Mouse (Mus musculus): ENCODE measurements at regions not wholly inside any gene's neighbourhood (a gene's known extent, or its start where the extent isn't known, plus 50 kb on each side); places are given as distances from the start of the nearest gene placed in this dataset.

DNA sequence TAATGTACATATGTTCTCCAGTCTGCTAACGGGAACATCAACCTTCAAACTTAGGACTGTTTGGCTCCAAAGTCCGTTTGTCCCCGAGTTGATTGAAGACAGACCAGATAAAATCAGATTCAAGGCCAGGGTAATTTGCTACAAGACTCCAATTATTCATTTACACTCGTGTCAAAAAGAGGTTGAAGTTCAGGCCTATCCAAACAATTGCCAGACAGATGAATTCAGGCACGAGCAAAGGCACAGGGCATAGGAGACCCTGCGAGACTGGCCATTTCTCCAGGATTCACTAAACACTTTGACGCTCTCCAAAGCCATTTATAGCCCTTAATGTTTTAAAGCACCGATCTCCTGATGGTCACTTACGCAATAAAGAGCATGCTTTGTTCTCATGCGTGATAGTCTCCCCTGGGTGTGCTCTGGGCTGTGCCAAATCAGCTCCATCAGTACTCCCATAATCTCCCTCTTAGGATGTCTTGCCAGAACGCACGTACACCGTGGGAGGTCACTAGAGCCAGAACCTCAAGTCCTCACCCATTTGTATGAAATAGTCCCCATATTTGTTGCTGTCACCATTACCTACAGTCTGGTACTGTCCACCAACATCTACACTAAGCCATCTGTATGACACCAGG lies 231.3 kb upstream of the Ccdc122 start:
- intact Hi-C loops (cut with DNase I; ENCODE audit: low total_unique reads), result no loop called here
- no peak for DNase-seq

- DNase-seq, result no peak
- intact Hi-C loops (cut with DNase I; ENCODE audit: low total_unique reads), result no loop called here
Observed at GRCm38 (mm10) chr14:76804447-76805150, 232.0 kb upstream of the Ccdc122 start.

- DNase-seq, result no peak
- intact Hi-C loops (cut with DNase I; ENCODE audit: low total_unique reads), result no loop called here
Observed at GRCm38 (mm10) chr14:76800181-76800580, 236.4 kb upstream of the Ccdc122 start.

DNA sequence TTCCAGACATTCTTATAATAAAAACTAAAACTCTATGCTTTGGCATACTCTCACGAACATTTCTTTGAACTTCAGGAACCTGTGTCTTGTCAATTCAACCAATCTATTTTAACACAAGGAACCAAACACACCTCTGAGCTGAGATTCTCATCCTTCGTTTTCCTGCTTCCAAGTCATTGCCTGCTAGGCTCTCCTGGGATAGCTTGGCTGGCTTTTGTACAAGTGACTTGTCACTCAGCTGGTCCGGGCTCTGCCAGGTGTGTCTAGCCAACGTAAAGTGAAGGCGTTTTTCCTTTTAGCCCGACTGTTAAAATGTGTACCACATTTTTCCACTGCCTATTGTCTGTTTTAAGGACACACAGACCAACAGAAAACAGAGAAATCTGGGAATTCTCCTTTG lies 236.8 kb upstream of the Ccdc122 start:
- intact Hi-C loops (cut with DNase I; ENCODE audit: low total_unique reads), result no loop called here
- no peak for DNase-seq

DNA sequence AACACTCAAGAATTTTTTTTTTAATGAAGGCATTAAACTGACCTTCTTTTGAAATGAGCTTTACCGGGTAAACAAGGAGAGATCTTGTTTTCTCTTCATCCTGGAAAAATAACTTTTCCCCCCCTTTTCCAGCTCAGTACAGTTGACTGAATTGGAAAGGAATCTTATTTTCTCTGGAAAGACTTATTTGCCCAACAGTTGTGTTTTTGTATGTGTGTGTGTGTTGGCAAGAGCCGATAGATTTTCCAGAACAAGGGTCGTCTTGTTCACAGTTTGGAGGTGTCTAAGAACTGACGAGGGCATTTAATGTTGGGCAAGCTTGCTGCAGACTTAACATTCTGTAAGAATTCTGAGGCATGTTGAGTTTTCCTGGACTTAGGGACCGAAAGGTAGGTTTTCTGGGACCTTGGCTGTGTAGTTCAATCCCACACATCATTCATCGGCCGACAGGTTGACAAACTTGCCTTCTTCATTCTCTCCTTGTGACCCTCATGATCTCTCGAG lies 237.6 kb upstream of the Ccdc122 start:
- DNase-seq, result no peak
- intact Hi-C loops (cut with DNase I; ENCODE audit: low total_unique reads), result no loop called here

DNA sequence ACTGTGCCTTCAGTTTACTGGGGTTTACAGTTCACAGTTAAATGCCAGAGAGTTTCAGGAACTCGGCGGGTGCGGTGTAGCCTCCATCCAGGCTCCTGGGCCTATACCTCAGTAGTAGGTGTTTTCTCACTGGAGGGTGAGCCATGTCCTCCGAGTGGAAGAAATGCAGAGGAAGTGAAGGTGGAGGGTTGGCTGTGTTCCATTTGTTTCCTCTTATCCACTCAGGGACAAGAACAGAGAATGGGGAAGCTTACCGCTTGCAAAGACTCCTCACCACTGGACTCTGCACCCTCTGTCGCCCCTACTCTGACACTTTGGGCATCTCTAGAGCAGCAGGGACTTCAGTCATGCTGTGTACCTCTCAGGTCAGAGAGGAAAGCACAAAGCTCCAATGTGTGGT lies 238.1 kb upstream of the Ccdc122 start:
- intact Hi-C loops (cut with DNase I; ENCODE audit: low total_unique reads), result no loop called here
- DNase-seq, result no peak

DNA sequence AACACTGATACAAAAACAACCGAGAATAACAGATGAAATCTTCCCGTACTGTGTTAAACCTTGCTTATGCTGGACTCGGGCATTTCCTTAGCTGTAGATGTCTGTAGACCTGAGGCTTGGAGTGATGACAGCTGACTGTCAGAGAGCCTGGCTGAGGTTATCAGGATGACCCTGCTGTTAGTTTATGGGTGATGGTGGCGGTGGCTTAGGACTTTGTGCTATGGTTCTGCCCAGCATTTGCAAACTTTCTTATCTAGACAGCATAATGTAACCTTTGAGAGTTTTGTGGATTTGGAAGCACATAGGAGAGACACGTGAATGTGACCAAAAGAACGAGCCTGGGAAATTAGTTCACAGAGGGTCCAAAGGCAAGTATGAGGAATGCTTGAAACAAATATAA lies 239.1 kb upstream of the Ccdc122 start:
- no peak for DNase-seq
- intact Hi-C loops (cut with DNase I; ENCODE audit: low total_unique reads), result no loop called here

DNA sequence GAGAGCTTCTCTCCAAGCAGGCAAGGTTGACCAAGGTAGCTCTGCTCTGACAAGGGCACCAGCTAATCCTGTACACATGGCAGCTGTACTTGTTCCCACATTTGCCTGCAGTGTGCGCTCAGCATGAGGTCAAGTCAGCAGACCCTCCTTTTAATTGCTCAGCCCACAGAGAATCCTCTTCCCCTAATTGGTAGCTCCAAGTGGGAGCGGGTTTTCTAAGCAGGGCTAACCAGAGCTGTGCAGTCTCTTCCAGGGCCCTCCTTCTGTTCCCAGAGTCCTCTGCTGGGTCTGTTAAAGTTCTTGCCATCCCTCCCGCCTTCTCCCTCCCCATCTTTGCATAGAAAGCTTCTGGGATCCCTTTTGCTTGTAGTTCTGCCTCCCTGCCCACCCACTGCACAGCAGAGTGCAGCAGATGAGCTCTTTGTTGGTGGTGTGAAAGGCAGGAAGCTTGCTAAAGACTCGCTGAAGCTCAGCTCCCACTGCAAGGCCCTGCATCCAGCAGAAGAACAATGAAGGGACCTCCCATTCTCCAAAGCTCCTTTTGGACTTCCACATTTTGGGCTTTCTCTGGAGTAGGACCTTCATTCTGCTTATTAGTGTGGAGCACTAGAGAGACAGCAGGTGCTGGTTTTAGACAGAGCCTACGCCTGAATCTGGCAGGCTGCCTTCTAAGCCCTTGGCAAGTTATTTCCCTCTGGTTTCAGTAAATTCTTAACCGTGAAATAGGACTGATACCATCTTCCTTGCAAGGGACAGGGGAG lies 235.3 kb upstream of the Serp2 start:
- intact Hi-C loops (cut with DNase I; ENCODE audit: low total_unique reads), result no loop called here
- no peak for DNase-seq

- intact Hi-C loops (cut with DNase I; ENCODE audit: low total_unique reads), result no loop called here
- DNase-seq, result no peak
Observed at GRCm38 (mm10) chr14:76789376-76789775, 232.7 kb upstream of the Serp2 start.

- intact Hi-C loops (cut with DNase I; ENCODE audit: low total_unique reads), result no loop called here
- no peak for DNase-seq
Observed at GRCm38 (mm10) chr14:76787601-76788000, 230.9 kb upstream of the Serp2 start.

DNA sequence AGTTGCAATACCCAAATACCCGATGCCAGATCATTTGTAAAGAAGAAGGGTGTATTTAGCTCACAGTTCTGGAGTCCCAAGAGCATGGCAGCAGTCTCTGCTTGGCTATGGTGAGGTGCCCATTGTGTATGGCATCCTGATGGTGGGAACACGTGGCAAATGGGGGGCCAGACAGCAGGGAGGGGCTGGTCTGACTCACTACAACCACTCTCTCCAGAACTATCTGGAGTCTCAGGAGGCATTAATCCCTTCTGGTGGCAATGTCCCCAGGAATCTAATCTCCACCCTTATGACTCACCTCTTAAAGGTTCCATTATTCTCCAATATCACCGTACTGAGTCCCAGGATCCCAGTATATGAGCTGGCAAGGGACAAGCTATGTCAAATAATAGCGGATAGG lies 229.5 kb upstream of the Serp2 start:
- intact Hi-C loops (cut with DNase I; ENCODE audit: low total_unique reads), result no loop called here
- no peak for DNase-seq

DNA sequence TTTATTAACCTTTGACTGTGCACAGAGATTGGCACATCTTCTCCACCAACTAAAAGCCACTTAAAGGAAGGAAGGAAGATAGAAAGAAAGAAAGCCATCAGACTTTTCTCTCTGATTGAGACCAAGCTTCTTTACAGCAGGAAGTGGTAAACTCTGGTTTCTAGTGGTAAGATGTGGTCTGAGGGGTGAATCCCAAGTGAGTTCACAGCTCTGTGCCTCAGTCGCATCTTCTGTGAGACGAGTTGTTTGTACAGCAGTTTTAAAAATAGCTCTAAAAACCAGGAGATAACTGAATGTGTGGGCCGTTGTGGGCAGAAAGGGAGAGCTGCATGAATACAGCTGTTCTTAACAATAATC lies 224.8 kb upstream of the Serp2 start:
- intact Hi-C loops (cut with DNase I; ENCODE audit: low total_unique reads), result no loop called here
- DNase-seq, result no peak

- intact Hi-C loops (cut with DNase I; ENCODE audit: low total_unique reads), result no loop called here
Observed at GRCm38 (mm10) chr14:76780572-76781523, 224.2 kb upstream of the Serp2 start.

DNA sequence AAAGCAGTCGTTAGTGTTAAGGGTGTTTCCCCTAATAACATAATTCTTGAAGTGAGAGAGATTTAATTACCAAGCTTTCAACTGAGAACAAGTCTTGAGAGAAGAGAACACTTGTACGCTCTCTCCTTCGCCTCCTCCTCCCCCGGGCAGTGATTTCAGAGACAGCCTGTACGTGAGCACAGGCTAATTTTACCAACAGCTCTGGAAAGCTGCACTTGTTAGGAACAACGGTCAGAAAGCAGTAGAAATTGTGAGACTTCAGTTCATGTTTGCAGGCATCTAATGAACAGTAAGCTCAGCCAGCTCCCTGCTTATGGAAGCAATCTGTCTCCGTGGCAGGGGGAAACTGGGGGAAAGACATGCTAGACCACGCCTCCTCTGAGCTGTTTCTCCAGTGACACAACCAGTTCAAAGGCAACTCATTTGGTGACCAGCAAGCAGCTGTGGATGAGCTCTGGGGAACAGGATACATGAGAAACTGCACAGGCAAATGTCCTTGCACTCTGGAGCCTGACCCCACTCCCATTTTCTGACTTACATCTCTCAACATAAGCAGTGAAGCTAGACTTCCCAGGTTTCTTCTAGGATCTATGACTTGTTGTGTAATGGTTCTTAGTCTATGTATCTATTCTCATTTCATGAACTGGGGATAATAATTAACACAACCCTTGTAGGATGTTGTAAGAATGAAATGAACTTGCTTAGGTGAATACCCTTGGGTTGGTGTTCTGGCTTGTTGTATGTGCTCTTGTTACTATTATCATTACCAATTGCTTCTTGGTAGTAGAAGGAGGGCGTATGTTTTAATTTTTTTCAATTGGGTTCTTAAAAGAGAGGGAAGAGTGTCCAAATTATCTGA lies 222.1 kb upstream of the Serp2 start:
- intact Hi-C loops (cut with DNase I; ENCODE audit: low total_unique reads), result no loop called here
- no peak for DNase-seq

More at GRCm38 (mm10) chr14:76780572-76781523, 224.2 kb upstream of the Serp2 start:
- no peak for DNase-seq

DNA sequence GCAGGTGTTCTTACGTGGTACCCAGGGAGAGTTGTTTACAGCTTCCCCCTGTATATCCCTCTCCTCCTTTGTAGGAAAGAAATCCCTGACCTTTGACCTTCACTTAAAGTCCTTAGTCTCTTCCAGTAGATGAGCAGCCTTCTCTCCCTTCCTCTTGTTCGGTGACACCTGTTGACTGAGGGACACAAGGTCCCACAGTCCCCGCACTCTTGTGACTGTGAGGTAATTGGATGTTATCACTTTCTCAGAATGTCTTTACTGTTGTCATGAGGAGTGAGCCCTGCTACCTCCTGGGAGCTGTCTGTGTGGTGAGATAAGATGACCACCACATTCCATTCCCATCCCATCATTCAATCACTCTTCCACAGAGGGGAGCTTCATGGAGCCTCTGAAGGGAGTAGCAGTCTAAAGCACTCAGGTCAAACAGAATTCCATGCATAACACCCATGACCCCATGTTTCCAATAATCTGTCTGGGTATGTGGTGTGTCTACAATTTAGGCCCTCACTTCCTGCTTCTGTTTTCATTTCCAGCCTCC lies 218.8 kb upstream of the Serp2 start:
- intact Hi-C loops (cut with DNase I; ENCODE audit: low total_unique reads), result no loop called here
- no peak for DNase-seq

DNA sequence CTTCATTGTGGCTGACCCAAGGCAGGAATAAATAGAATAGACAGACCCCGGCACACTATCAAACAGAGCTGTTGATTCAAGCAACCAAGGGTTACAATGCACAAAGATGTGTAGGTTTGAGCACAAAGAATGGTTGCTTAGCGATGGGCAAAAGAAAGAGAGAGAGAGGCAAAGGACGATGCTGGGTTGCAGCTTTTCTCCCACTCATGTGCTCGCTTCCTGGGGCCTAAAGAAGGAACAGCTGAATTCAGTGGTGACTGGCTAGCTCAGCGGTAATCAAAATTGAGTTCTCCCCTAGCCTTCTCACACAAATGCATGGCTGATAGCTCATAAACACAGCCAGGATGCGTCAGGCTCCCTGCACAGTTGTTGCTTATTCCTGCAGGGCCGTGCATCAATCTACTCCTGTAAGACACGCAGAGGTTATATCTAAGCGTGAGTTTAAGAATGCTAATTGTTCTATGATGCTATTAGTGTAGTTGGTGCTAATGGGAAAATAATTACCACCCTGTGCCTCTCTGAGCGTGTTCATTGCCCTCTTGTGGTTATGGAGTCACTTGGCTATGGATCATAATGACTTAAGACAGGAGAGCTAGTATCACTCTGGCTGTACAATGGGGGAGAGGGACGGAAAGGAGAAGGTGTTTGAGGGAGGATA lies 216.2 kb upstream of the Serp2 start:
- intact Hi-C loops (cut with DNase I; ENCODE audit: low total_unique reads), result no loop called here
- no peak for DNase-seq

DNA sequence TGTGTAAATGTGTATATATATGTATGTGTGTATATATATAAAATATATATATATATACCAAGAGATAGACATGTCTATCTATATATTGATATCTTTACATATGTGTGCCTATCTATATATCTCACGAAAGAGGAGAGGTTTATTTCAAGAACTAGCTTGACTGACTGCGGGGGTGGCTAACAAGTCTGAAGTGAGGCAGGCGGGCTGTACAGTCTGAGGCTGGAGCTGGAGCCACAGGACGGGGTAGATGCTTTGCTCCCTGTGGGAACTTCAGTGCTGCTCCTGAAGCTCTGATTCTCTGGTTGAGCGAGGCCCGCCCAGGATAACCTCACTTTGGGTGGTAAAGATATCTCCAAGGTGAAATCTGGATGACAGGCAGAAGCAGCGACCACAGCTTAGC lies 213.4 kb upstream of the Serp2 start:
- DNase-seq, result no peak
- intact Hi-C loops (cut with DNase I; ENCODE audit: low total_unique reads), result no loop called here

DNA sequence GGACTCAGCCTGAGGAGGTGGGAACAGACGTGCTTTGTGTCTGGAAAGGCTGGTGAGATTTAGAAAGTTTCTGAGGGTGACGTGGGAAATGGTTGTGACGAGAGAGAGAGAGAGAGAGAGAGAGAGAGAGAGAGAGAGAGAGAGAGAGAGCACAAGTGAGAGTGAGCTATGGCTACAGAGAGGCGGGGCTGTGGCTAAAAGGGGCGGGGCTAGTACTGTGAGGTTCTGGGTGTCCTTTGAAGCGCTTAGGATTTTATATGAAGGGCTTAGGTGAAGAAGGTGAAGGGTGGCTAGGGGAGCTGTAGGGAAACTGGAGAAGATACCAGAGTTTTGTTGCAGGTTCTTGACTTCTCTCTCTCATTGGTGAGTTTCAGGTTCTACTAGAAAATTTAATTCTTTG lies 210.6 kb upstream of the Serp2 start:
- intact Hi-C loops (cut with DNase I; ENCODE audit: low total_unique reads), result no loop called here

More for the DNA sequence above, 210.6 kb upstream of the Serp2 start:
- DNase-seq, result no peak
